Mouse (Mus musculus): Measurements from ENCODE around the gene Ccnd3. TPM values are rescaled to one million over a fixed set of nuclear protein-coding genes. Genes with fewer than 3 reads are reported as not detected.
"Not testable (repeated sequence)": the region's sequence is repeated elsewhere in the genome, so short reads cannot be mapped to it uniquely, and the experiment has no call there.

Ccnd3 gene
- polyA plus RNA-seq, 1 experiment from 2014 or later = 331 TPM

- no peak overlapping the region for H3K4me3 ChIP-seq (ENCODE audit: low read depth, low read length)
- H3K9ac ChIP-seq (ENCODE audit: low read depth, low read length) = 0 out of 2 replicates have a peak overlapping the region, but pooled peaks have one; percentile 20
- no peak overlapping the region for H3K4me2 ChIP-seq (ENCODE audit: low read depth, low read length)
- no peak for ATAC-seq (ENCODE audit: low read depth)
- H3K27me3 ChIP-seq (ENCODE audit: control insufficient read depth, insufficient read depth, low read depth, low read length) = no peaks in the 10 kb centered on the region
- peaks cover 55% of the 10 kb centered on the region for H3K4me1 ChIP-seq (ENCODE audit: control insufficient read depth, low read depth, low read length)
- no peaks in the 10 kb centered on the region for H3K9me3 ChIP-seq (replicated peaks; ENCODE audit: control insufficient read depth, low read length)
- H3K36me3 ChIP-seq (ENCODE audit: control insufficient read depth, insufficient read depth) = peaks cover 31% of the 10 kb centered on the region
- H3K27ac ChIP-seq (ENCODE audit: low read length) = peak overlapping the region; percentile 94
- 90% methylated on average over 8 of the region's 8 CpGs for WGBS (ENCODE audit: insufficient replicate concordance)
These were observed 111.3 kb downstream of the Ccnd3 start for GRCm38 (mm10) chr17:47616119-47616518.

- Histone ChIP-seq H3K9me3 (replicated peaks; ENCODE audit: control insufficient read depth, low read length) (no peaks in the 10 kb centered on the region), H3K4me3 (ENCODE audit: low read depth, low read length) (no peak overlapping the region), H3K36me3 (ENCODE audit: control insufficient read depth, insufficient read depth) (peaks cover 32% of the 10 kb centered on the region), H3K4me1 (ENCODE audit: control insufficient read depth, low read depth, low read length) (peaks cover 55% of the 10 kb centered on the region), H3K4me2 (ENCODE audit: low read depth, low read length) (no peak overlapping the region; the same call in 1 of the 2 replicates), H3K27ac (ENCODE audit: low read length) (peak overlapping the region; percentile 94), H3K27me3 (ENCODE audit: control insufficient read depth, insufficient read depth, low read depth, low read length) (no peaks in the 10 kb centered on the region), H3K9ac (ENCODE audit: low read depth, low read length) (peak overlapping the region; percentile 10; the same call in 1 of the 2 replicates)
- ATAC-seq (ENCODE audit: low read depth) = no peak
- WGBS (ENCODE audit: insufficient replicate concordance) = 69% methylated on average over 4 of the region's 4 CpGs
These were observed 111.8 kb downstream of the Ccnd3 start for GRCm38 (mm10) chr17:47616652-47617051.

GRCm38 (mm10) chr17:47617605-47618307, 112.9 kb downstream of the Ccnd3 start:
- peak; percentile 99 for ATAC-seq (ENCODE audit: low read depth)
- WGBS (ENCODE audit: insufficient replicate concordance) = 36% methylated on average over 9 of the region's 9 CpGs
- H3K9me3 ChIP-seq (replicated peaks; ENCODE audit: control insufficient read depth, low read length) = no peaks in the 10 kb centered on the region
- no peak overlapping the region for H3K4me3 ChIP-seq (ENCODE audit: low read depth, low read length)
- peaks cover 46% of the 10 kb centered on the region for H3K4me1 ChIP-seq (ENCODE audit: control insufficient read depth, low read depth, low read length)
- peak overlapping the region; percentile 34 for H3K9ac ChIP-seq (ENCODE audit: low read depth, low read length)
- peak overlapping the region; percentile 53 for H3K4me2 ChIP-seq (ENCODE audit: low read depth, low read length)
- peak overlapping the region; percentile 94 for H3K27ac ChIP-seq (ENCODE audit: low read length)
- H3K27me3 ChIP-seq (ENCODE audit: control insufficient read depth, insufficient read depth, low read depth, low read length) = no peaks in the 10 kb centered on the region
- peaks cover 36% of the 10 kb centered on the region for H3K36me3 ChIP-seq (ENCODE audit: control insufficient read depth, insufficient read depth)

GRCm38 (mm10) chr17:47618556-47619311, 113.9 kb downstream of the Ccnd3 start:
- H3K9ac ChIP-seq (ENCODE audit: low read depth, low read length) = no peak overlapping the region
- H3K36me3 ChIP-seq (ENCODE audit: control insufficient read depth, insufficient read depth) = peaks cover 46% of the 10 kb centered on the region
- ATAC-seq (ENCODE audit: low read depth) = no peak
- no peaks in the 10 kb centered on the region for H3K9me3 ChIP-seq (replicated peaks; ENCODE audit: control insufficient read depth, low read length)
- H3K27me3 ChIP-seq (ENCODE audit: control insufficient read depth, insufficient read depth, low read depth, low read length) = no peaks in the 10 kb centered on the region
- peak overlapping the region; percentile 36 for H3K27ac ChIP-seq (ENCODE audit: low read length)
- 85% methylated on average over 13 of the region's 13 CpGs for WGBS (ENCODE audit: insufficient replicate concordance)
- H3K4me1 ChIP-seq (ENCODE audit: control insufficient read depth, low read depth, low read length) = peaks cover 40% of the 10 kb centered on the region
- no peak overlapping the region for H3K4me2 ChIP-seq (ENCODE audit: low read depth, low read length)
- H3K4me3 ChIP-seq (ENCODE audit: low read depth, low read length) = no peak overlapping the region

GRCm38 (mm10) chr17:47622912-47623554, 118.2 kb downstream of the Ccnd3 start:
- peaks cover 51% of the 10 kb centered on the region for H3K36me3 ChIP-seq (ENCODE audit: control insufficient read depth, insufficient read depth)
- no peaks in the 10 kb centered on the region for H3K9me3 ChIP-seq (replicated peaks; ENCODE audit: control insufficient read depth, low read length)
- 91% methylated on average over 14 of the region's 14 CpGs for WGBS (ENCODE audit: insufficient replicate concordance)

GRCm38 (mm10) chr17:47624572-47624971, 119.7 kb downstream of the Ccnd3 start:
- not testable (repeated sequence) for H3K4me2 ChIP-seq (ENCODE audit: low read depth, low read length); H3K9me3 ChIP-seq (replicated peaks; ENCODE audit: control insufficient read depth, low read length); H3K4me3 ChIP-seq (ENCODE audit: low read depth, low read length); H3K27ac ChIP-seq (ENCODE audit: low read length); H3K27me3 ChIP-seq (ENCODE audit: control insufficient read depth, insufficient read depth, low read depth, low read length); H3K9ac ChIP-seq (ENCODE audit: low read depth, low read length); ATAC-seq (ENCODE audit: low read depth)
- peaks cover 12% of the 10 kb centered on the region for H3K4me1 ChIP-seq (ENCODE audit: control insufficient read depth, low read depth, low read length)
- H3K36me3 ChIP-seq (ENCODE audit: control insufficient read depth, insufficient read depth) = peaks cover 42% of the 10 kb centered on the region
- 93% methylated on average over 5 of the region's 5 CpGs for WGBS (ENCODE audit: insufficient replicate concordance)

More at GRCm38 (mm10) chr17:47622912-47623554, 118.2 kb downstream of the Ccnd3 start:
- no peak overlapping the region for H3K4me3 ChIP-seq (ENCODE audit: low read depth, low read length)
- no peak for ATAC-seq (ENCODE audit: low read depth)
- no peaks in the 10 kb centered on the region for H3K27me3 ChIP-seq (ENCODE audit: control insufficient read depth, insufficient read depth, low read depth, low read length)
- no peak overlapping the region for H3K4me2 ChIP-seq (ENCODE audit: low read depth, low read length)
- peaks cover 17% of the 10 kb centered on the region for H3K4me1 ChIP-seq (ENCODE audit: control insufficient read depth, low read depth, low read length)
- H3K9ac ChIP-seq (ENCODE audit: low read depth, low read length) = no peak overlapping the region
- H3K27ac ChIP-seq (ENCODE audit: low read length) = no peak overlapping the region

- ATAC-seq (ENCODE audit: low read depth) = no peak
- Histone ChIP-seq H3K27ac (ENCODE audit: low read length) (no peak overlapping the region), H3K9ac (ENCODE audit: low read depth, low read length) (no peak overlapping the region), H3K4me2 (ENCODE audit: low read depth, low read length) (no peak overlapping the region), H3K27me3 (ENCODE audit: control insufficient read depth, insufficient read depth, low read depth, low read length) (no peaks in the 10 kb centered on the region), H3K9me3 (replicated peaks; ENCODE audit: control insufficient read depth, low read length) (no peaks in the 10 kb centered on the region), H3K4me1 (ENCODE audit: control insufficient read depth, low read depth, low read length) (peaks cover 12% of the 10 kb centered on the region), H3K36me3 (ENCODE audit: control insufficient read depth, insufficient read depth) (peaks cover 38% of the 10 kb centered on the region), H3K4me3 (ENCODE audit: low read depth, low read length) (no peak overlapping the region)
- WGBS (ENCODE audit: insufficient replicate concordance) = 97% methylated on average over 2 of the region's 2 CpGs
These were observed 120.2 kb downstream of the Ccnd3 start for GRCm38 (mm10) chr17:47625088-47625487.

- no peak overlapping the region for H3K4me3 ChIP-seq (ENCODE audit: low read depth, low read length)
- peaks cover 35% of the 10 kb centered on the region for H3K36me3 ChIP-seq (ENCODE audit: control insufficient read depth, insufficient read depth)
- no peaks in the 10 kb centered on the region for H3K9me3 ChIP-seq (replicated peaks; ENCODE audit: control insufficient read depth, low read length)
- no peak overlapping the region for H3K9ac ChIP-seq (ENCODE audit: low read depth, low read length)
- H3K4me1 ChIP-seq (ENCODE audit: control insufficient read depth, low read depth, low read length) = peaks cover 20% of the 10 kb centered on the region
- no peak for ATAC-seq (ENCODE audit: low read depth)
- no peak overlapping the region for H3K4me2 ChIP-seq (ENCODE audit: low read depth, low read length)
- WGBS (ENCODE audit: insufficient replicate concordance) = 92% methylated on average over 5 of the region's 5 CpGs
- H3K27ac ChIP-seq (ENCODE audit: low read length) = no peak overlapping the region
- no peaks in the 10 kb centered on the region for H3K27me3 ChIP-seq (ENCODE audit: control insufficient read depth, insufficient read depth, low read depth, low read length)
These were observed 121.2 kb downstream of the Ccnd3 start for GRCm38 (mm10) chr17:47626031-47626430.
